Mouse (Mus musculus): ENCODE measurements around the gene Fga. TPM values are rescaled to one million over a fixed set of nuclear protein-coding genes. Genes with fewer than 3 reads are reported as not detected.
A peak's percentile ranks its signal among the peaks of the same experiment; 100 is the strongest.

Fga gene
- polyA plus RNA-seq, 2 experiments from 2014 or later, result not detected

GRCm38 (mm10) chr3:83027546-83028251 lies 1.8 kb downstream of the Fga start:
- ATAC-seq, result no peak

GRCm38 (mm10) chr3:83030331-83030730 lies 4.5 kb downstream of the Fga start:
- ATAC-seq, result no peak

- ATAC-seq, result no peak
Measured at GRCm38 (mm10) chr3:83032746-83033308, 7.0 kb downstream of the Fga start.

GRCm38 (mm10) chr3:83033801-83034200 lies 7.9 kb downstream of the Fga start:
- no peak for ATAC-seq

- ATAC-seq, result no peak
Measured at GRCm38 (mm10) chr3:83038865-83039264, 13.0 kb downstream of the Fga start.

- ATAC-seq, result no peak
Measured at GRCm38 (mm10) chr3:83039666-83040065, 13.8 kb downstream of the Fga start.

GRCm38 (mm10) chr3:83042451-83042850 lies 16.6 kb downstream of the Fga start:
- ATAC-seq, result no peak

GRCm38 (mm10) chr3:83046649-83047048 lies 20.8 kb downstream of the Fga start:
- ATAC-seq, result no peak

GRCm38 (mm10) chr3:83049680-83050079 lies 23.8 kb downstream of the Fga start, which contains the start of gene Fgb:
TSS of gene Fgb (minus strand) at chr3:83049863.
- ATAC-seq, result no peak

GRCm38 (mm10) chr3:83050661-83051060 lies 24.8 kb downstream of the Fga start:
- ATAC-seq, result no peak

- no peak for ATAC-seq
Measured at GRCm38 (mm10) chr3:83052102-83052501, 26.2 kb downstream of the Fga start.

GRCm38 (mm10) chr3:83053126-83053525 lies 27.2 kb downstream of the Fga start:
- ATAC-seq, result no peak

- ATAC-seq, result no peak
Measured at GRCm38 (mm10) chr3:83053758-83054157, 27.9 kb downstream of the Fga start.

- ATAC-seq, result peak; percentile 9
Measured at GRCm38 (mm10) chr3:83054759-83055158, 28.9 kb downstream of the Fga start.

GRCm38 (mm10) chr3:83055281-83056038 lies 29.6 kb downstream of the Fga start, which contains the start of gene Plrg1:
TSS of gene Plrg1 (plus strand) at chr3:83055522.
- peak; percentile 94 for ATAC-seq

GRCm38 (mm10) chr3:83057046-83057445 lies 31.2 kb downstream of the Fga start:
- no peak for ATAC-seq

GRCm38 (mm10) chr3:83067920-83068319 lies 42.0 kb downstream of the Fga start:
- ATAC-seq, result no peak

- ATAC-seq, result no peak
Measured at GRCm38 (mm10) chr3:83068869-83069268, 43.0 kb downstream of the Fga start.

- no peak for ATAC-seq
Measured at GRCm38 (mm10) chr3:83070231-83070630, 44.4 kb downstream of the Fga start.

- no peak for ATAC-seq
Measured at GRCm38 (mm10) chr3:83076563-83076962, 50.7 kb downstream of the Fga start.

GRCm38 (mm10) chr3:83080567-83081055 lies 54.7 kb downstream of the Fga start:
- ATAC-seq, result peak; percentile 79

Data from CD4-positive, CD25-positive, alpha-beta regulatory T cell, adult 4 months (primary cell).